Mouse (Mus musculus) heart, adult 8-10 months (tissue): ENCODE data around the gene Atp5mpl. TPM values are rescaled to one million over a fixed set of nuclear protein-coding genes. Genes with fewer than 3 reads are reported as not detected.

Source experiments
- DNase-seq: peaks from one replicate; pipeline ENCODE4 v3.0.0; 2022; ENCODE audit warnings: low spot score
- total RNA-seq, 4 experiments: library from RNA; stranded (reverse); gene quantifications; 2 replicates each; pipeline ENCODE4 v1.2.4; 2022

Atp5mpl gene
- 1,000 to 10,000 TPM; 1,302 to 1,352 (median 1,330) TPM for total RNA-seq

DNA sequence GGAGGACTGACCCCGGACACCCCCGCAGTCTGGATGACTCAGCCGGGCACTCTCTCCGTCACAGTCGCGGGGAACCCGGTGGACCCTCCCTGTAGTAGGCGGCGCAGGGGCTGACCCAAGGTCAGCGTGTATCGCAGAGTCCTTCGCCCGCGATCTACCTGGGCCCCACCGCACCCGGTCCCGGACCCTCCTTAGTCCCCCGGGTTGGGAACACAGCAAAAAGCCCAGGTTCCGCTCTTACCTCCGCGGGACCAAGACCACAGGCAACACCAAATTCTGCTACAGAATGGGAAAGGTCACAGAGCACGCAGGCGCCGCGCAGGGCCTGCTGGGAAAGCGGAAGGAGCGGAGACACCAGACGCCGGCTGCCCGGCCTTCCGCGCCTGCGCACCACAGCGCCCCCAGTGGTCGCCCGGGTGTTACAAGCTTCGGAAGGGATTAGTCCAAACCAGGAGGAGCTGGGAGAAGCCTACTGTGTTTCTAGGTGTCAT, at the start of gene Atp5mpl:
Atp5mpl (minus strand) TSS at position 295 of the 491 bp plus-strand sequence.
- peak; percentile 94 for DNase-seq

DNA sequence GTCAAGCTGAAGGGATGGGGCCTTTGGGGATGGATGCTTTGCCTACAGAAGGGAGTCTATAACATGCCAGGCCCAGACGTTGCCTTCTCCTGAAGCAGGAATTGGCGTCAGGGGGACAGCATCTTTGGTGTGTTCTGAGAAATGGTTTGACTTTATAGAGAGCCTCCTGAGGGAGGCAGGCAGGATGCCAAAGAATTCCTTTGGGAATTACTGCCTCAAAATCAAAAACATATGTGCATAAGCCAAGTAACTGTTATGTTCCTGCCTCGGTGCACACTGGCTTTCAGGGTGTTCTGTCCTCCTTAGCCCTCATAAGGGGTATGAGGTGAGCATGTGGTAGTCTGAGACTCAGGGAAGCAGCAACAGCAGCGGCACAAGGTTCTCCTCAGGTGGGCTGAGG, 49.6 kb upstream of the Atp5mpl start:
- no peak for DNase-seq

DNA sequence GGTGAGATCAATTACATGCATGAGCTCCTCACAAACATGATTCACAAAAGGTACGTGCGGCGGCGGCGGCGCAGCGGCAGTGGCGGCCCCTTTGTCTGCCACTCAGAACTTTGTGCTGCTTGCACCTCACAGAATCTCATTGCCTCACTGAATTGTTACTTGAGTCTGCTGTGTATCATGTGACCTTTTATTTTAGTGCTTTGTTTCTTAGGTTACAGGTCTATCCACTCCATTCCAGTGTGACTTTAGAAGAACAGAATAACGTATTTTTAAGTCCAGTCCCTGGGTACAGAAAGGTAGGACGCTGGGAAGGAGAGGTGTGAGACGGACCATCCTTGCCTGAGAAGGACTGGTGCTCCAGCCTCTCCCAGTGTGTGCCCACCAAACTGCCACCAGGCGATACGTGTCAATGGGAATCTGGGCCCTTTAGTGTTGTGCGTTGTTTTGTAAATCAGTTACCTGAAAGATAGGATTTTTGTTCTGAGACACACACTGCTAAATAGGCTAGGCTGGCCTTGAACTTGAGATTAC, 46.6 kb upstream of the Atp5mpl start:
- DNase-seq = no peak

- no peak for DNase-seq
Measured at GRCm38 (mm10) chr12:112012511-112013270, 45.9 kb upstream of the Atp5mpl start.

GRCm38 (mm10) chr12:112001223-112001622, 34.4 kb upstream of the Atp5mpl start:
- DNase-seq = peak; percentile 60

- no peak for DNase-seq
Measured at GRCm38 (mm10) chr12:111999735-112000134, 33.0 kb upstream of the Atp5mpl start.

- DNase-seq = no peak
Measured at GRCm38 (mm10) chr12:111995161-111995560, 28.4 kb upstream of the Atp5mpl start.

DNA sequence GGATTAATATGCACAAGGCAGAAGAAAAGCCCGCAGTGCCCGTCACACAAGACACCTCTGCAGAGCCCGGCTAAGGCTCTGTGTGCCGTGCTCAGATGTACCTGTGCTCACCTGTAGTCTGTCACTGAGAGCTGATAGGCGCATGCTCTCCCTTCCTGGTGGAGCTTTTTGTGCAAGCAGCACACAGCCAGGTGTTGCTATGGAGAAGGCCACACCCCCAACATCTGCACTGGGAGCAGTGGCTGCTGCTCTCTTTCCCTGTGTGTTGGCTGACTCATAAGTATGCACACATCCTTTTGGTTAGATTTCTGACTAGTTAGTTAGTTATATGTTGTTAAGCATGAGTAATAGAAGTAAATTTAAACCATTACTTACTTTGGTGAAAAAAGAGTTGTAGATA, 25.8 kb upstream of the Atp5mpl start:
- DNase-seq = no peak

DNA sequence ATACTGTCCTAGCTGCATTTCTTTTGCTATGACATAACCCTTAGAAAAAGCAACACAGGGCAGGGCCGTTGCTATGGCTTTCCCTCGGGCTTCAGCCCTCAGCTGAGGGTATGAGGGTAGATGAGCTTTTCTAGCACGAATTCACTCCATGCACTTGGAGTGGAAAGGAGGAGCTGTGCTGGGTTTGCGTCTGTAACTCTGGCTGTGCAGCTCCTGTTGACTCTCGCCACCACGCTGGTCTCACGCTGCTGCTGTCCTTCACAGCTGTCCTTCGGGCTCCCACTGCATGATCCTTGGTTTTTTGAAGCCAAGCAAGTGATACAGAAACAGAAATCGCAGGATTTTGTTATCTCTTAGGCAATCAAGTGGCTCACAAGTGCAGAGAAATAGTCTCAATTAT, 20.0 kb upstream of the Atp5mpl start:
- DNase-seq = no peak

DNA sequence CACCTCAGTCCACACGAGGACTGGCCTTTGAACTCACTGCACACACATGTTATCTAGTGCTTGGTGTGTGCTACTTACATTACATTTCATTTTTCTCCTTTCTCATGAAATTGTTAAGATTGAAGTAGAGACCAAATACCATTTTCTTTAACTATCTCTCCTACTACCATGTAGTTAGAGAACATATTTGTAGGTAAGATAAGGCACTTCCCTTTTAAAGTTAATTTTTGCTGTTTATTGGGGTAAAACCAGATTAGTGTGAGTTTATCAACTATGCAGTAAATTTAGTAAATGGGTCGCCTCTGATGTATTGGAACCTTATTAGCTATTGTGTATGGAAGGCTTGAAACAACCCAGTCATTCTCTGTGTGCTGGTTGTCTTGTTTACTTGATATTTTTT, 16.4 kb upstream of the Atp5mpl start:
- DNase-seq = no peak

DNA sequence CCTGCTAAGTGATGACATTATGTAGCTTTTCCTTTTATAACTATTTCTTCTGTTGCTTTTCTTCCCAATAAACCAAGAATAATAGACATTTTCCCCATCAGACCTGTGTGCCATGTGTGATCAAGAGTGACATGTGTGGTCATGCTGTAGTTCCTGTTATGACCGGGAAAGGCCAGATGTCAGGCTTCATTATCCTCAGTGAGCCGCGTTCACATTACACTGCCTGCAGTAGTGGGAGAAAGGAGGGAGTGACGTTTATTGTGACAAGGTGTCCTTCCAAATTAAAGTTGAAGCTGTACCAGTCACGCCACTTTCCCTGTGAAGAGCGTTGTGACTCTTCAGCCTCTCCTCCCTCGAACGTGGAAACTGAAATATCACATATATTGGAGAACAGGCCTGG, 15.1 kb upstream of the Atp5mpl start:
- no peak for DNase-seq

- no peak for DNase-seq
Measured at GRCm38 (mm10) chr12:111980887-111981367, 14.2 kb upstream of the Atp5mpl start, which contains the start of gene Rd3l. Gene Rd3l, minus strand, starts transcription at chr12:111981317.

DNA sequence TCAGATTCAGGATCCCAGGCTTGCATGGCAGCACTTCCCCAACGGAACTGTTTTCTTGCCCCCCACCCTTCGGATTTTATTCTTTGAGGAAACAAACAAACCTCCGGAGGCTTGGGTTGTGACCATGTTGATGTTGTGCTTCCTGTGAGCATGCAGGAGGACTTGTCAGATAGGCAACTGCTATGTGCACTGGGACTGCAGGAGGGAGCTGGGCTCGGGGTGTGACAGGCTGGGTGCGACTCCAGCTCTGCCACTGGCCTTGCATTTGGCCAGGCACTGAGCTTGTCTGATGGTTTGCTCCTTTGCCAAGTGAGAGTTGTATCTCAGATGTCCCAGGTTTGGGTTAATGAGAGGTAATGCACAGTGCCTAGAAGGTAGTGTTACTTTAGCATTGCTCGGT, 11.5 kb upstream of the Atp5mpl start:
- DNase-seq = no peak

- DNase-seq = peak; percentile 17
Measured at GRCm38 (mm10) chr12:111977138-111977537, 10.4 kb upstream of the Atp5mpl start.

DNA sequence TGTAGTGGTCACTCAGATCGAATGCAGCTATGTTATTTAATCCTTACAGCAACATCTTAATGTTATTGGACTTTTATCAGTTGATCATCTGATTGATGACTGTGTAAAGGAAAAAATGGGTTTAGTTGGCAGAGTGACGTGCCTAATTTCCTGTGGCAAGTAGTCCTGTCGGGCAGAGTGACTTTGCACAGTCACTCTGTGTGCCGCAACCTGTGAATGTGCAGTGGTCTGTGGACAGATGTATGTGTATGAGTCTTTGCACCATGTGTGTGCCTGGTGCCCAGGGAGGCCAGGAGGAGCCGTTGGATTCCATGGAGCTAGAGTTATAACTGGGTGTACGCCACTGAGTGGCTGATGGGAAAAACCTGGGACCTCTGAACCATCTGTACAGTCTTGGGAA, 7.8 kb upstream of the Atp5mpl start:
- no peak for DNase-seq

GRCm38 (mm10) chr12:111972504-111972903, 5.7 kb upstream of the Atp5mpl start:
- DNase-seq = no peak

- DNase-seq = no peak
Measured at GRCm38 (mm10) chr12:111971231-111971686, 4.5 kb upstream of the Atp5mpl start, which contains the start of gene Tdrd9. Gene Tdrd9, plus strand, starts transcription at chr12:111971559.

DNA sequence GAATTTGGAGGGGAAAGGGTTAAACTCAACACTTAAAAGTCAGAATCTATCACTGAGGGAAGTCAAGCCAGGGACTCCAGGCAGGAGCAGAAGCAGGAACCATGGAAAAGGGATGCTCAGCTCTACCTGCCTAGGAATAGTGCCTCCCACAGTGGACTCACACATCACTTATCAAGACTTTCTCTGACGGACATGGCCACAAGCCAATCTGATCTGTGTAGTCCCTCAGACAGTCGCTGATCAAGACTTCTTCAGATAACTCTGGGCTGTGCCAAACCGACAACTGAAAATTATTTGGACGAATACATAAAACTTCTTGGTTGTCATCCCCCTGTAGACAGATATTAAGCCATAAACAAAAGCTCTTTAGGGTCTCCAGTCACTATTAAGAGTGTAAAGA, 3.3 kb upstream of the Atp5mpl start:
- DNase-seq = no peak

DNA sequence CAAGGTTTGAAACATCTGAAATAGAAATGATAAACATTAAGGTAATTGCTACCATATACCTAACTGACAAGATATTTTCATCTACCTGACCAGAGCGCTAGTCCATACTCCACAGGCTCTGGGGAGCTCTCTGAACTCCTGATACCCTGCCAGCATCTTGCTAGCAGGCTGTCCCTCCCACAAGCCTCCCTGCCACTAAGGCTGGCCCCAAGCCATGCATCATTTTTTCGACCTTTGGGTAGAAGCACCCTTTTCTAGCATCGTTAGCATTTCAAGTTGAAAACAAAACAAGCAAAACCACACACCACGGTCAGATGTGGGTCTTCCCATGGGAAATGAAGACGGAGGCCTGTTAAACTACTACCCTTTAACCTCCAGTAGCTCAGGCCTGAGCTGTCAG, 3.4 kb downstream of the Atp5mpl start:
- DNase-seq = no peak

- DNase-seq = peak; percentile 69
Measured at GRCm38 (mm10) chr12:111958101-111958865, 8.5 kb downstream of the Atp5mpl start.

- DNase-seq = no peak
Measured at GRCm38 (mm10) chr12:111956173-111956572, 10.6 kb downstream of the Atp5mpl start.

- DNase-seq = no peak
Measured at GRCm38 (mm10) chr12:111951701-111952100, 15.1 kb downstream of the Atp5mpl start.
